Mouse (Mus musculus): ENCODE measurements at regions not wholly inside any gene's neighbourhood (a gene's known extent, or its start where the extent isn't known, plus 50 kb on each side); places are given as distances from the start of the nearest gene placed in this dataset.

DNA sequence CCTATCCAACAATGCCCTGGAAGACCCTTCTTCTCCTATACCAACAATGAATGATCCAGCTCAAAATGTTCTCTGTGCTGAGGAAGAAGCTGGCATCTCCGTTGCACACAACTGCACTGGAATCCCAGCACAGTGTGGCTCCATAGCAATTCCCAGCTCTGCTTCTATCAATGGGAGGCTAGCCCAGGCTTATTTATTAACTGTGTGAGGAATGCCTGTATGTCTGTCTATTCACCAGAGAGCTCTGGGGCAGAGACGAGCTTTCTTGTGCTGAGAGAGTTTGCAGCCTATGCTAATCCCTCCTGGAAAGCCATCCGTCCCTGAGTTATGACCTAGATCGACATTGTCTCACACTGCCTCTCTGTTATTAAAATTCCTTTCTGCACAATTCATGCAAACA, 108.1 kb downstream of the Snx19 start:
- TF ChIP-seq POLR2A (IDR thresholded peaks at IDR 0.05; ENCODE audit: control insufficient read depth, low read depth, low read length) (no peak), CTCF (IDR thresholded peaks at IDR 0.05; ENCODE audit: control insufficient read depth, insufficient read depth, insufficient replicate concordance, low read depth, low read length) (no peak)

All from testis, adult 2 months (tissue).